Mouse (Mus musculus): ENCODE measurements around the gene 6330409D20Rik.
A peak's percentile ranks its signal among the peaks of the same experiment; 100 is the strongest.

6330409D20Rik gene

GRCm38 (mm10) chr2:32741273-32742172 lies 707 bp upstream of the 6330409D20Rik start:
- peaks cover 11% of the 10 kb centered on the region for H3K36me3 ChIP-seq (ENCODE audit: control insufficient read depth, insufficient read depth, low read length, poor library complexity, severe bottlenecking)
- no peaks in the 10 kb centered on the region for H3K27me3 ChIP-seq (ENCODE audit: control insufficient read depth, insufficient read depth, low read length, poor library complexity, severe bottlenecking)
- DNase-seq (ENCODE audit: low read depth, low spot score), result no peak

DNA sequence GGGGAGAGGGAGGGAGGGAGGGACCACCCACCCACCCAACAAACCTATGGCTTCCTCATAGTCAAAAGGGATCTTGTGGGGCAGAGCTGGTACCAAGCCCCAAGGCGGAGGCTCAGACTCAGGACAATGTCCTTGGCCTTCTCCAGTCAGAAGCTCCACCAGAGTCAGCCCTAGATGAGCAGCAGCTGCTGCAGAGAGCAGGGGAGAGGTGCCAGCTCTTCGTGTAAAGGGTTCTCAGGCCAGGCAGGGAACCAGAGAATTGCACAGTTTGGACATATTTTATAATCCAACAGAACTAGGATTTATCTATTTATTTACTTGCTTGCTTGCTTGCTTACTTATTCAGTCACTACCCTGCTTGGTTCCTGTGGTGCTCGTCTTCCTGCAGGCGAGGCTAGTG lies 1.5 kb downstream of the 6330409D20Rik start:
- DNase-seq (ENCODE audit: low read depth, low spot score), result no peak
- Histone ChIP-seq H3K27me3 (ENCODE audit: control insufficient read depth, insufficient read depth, low read length, poor library complexity, severe bottlenecking) (no peaks in the 10 kb centered on the region), H3K36me3 (ENCODE audit: control insufficient read depth, insufficient read depth, low read length, poor library complexity, severe bottlenecking) (peaks cover 8% of the 10 kb centered on the region)

DNA sequence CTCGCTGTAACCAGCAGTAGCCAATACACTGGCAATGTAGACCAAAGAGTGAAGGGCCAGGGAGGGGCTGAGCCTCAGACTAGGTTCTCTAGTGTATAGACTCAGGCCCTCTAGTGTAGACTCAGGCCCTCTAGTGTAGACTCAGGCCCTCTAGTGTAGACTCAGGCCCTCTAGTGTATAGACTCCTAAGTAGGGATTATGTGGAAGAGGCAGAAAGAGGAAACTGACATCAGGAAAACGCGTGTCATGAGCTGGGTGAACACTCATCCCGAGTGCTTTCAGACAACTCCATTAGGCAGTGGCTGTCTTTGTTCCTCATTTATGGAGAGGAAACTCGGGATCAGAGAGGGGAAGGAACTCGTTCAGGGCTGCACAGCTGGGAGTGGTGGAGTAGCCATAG lies 3.8 kb downstream of the 6330409D20Rik start:
- Histone ChIP-seq H3K36me3 (ENCODE audit: control insufficient read depth, insufficient read depth, low read length, poor library complexity, severe bottlenecking) (peaks cover 4% of the 10 kb centered on the region), H3K27me3 (ENCODE audit: control insufficient read depth, insufficient read depth, low read length, poor library complexity, severe bottlenecking) (no peaks in the 10 kb centered on the region)
- DNase-seq (ENCODE audit: low read depth, low spot score), result no peak

- DNase-seq (ENCODE audit: low read depth, low spot score), result no peak
- Histone ChIP-seq H3K27me3 (ENCODE audit: control insufficient read depth, insufficient read depth, low read length, poor library complexity, severe bottlenecking) (no peaks in the 10 kb centered on the region), H3K36me3 (ENCODE audit: control insufficient read depth, insufficient read depth, low read length, poor library complexity, severe bottlenecking) (peaks cover 3% of the 10 kb centered on the region)
These were observed 4.4 kb downstream of the 6330409D20Rik start for GRCm38 (mm10) chr2:32736306-32736829.

- H3K27me3 ChIP-seq (ENCODE audit: control insufficient read depth, insufficient read depth, low read length, poor library complexity, severe bottlenecking), result no peaks in the 10 kb centered on the region
- H3K36me3 ChIP-seq (ENCODE audit: control insufficient read depth, insufficient read depth, low read length, poor library complexity, severe bottlenecking), result peaks cover 1% of the 10 kb centered on the region
- DNase-seq (ENCODE audit: low read depth, low spot score), result no peak
These were observed 5.9 kb downstream of the 6330409D20Rik start for GRCm38 (mm10) chr2:32734933-32735332.

- Histone ChIP-seq H3K36me3 (ENCODE audit: control insufficient read depth, insufficient read depth, low read length, poor library complexity, severe bottlenecking) (peaks cover 5% of the 10 kb centered on the region), H3K27me3 (ENCODE audit: control insufficient read depth, insufficient read depth, low read length, poor library complexity, severe bottlenecking) (no peaks in the 10 kb centered on the region)
- no peak for DNase-seq (ENCODE audit: low read depth, low spot score)
These were observed 6.3 kb downstream of the 6330409D20Rik start for GRCm38 (mm10) chr2:32734480-32734879.

- Histone ChIP-seq H3K36me3 (ENCODE audit: control insufficient read depth, insufficient read depth, low read length, poor library complexity, severe bottlenecking) (peaks cover 6% of the 10 kb centered on the region), H3K27me3 (ENCODE audit: control insufficient read depth, insufficient read depth, low read length, poor library complexity, severe bottlenecking) (no peaks in the 10 kb centered on the region)
These were observed 8.1 kb downstream of the 6330409D20Rik start for GRCm38 (mm10) chr2:32732695-32733094.

DNA sequence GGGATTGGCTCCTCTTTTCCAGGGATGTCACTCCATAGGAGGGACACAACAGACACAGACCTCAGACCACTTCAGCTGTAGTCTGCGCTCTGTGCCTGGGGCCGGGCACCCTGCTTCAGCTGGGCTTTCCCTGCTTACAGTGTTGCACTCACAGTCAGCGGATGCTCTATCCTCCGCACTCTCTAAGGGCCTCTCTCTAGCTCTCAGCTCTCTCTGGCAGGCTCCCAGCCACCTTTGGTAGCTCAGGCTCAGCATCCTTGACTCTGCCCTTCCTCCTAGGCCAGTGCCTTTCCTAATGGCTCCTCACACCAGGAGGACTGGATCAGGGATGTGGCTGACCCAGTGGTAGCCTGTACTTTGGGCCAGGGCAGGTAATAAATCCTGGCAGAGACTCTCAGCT lies 8.9 kb downstream of the 6330409D20Rik start:
- H3K27me3 ChIP-seq (ENCODE audit: control insufficient read depth, insufficient read depth, low read length, poor library complexity, severe bottlenecking), result no peaks in the 10 kb centered on the region
- H3K36me3 ChIP-seq (ENCODE audit: control insufficient read depth, insufficient read depth, low read length, poor library complexity, severe bottlenecking), result peaks cover 5% of the 10 kb centered on the region
- no peak for DNase-seq (ENCODE audit: low read depth, low spot score)

More at GRCm38 (mm10) chr2:32732695-32733094, 8.1 kb downstream of the 6330409D20Rik start:
- DNase-seq (ENCODE audit: low read depth, low spot score), result no peak

DNA sequence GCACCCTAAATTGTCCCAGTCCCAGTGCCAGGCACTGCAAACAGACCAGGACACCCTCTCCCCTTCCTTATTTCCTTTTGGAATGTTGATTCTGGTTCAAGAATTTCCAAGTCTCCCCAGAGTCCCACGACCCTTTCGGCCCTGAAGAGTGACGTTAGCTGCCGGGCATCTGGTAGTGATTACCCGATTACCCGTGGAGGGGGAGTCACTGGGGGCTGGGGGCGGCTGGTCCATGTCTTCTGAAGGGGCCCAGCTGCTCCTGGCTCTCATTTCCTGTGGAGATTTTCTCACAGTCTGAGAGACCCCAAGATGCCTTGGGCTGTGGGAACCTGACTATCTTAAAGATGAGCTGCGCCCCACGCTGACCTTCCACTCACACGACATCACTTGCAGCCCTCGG lies 10.0 kb downstream of the 6330409D20Rik start:
- no peaks in the 10 kb centered on the region for H3K27me3 ChIP-seq (ENCODE audit: control insufficient read depth, insufficient read depth, low read length, poor library complexity, severe bottlenecking)
- peaks cover 8% of the 10 kb centered on the region for H3K36me3 ChIP-seq (ENCODE audit: control insufficient read depth, insufficient read depth, low read length, poor library complexity, severe bottlenecking)
- no peak for DNase-seq (ENCODE audit: low read depth, low spot score)

GRCm38 (mm10) chr2:32729547-32729946 lies 11.3 kb downstream of the 6330409D20Rik start:
- peaks cover 10% of the 10 kb centered on the region for H3K36me3 ChIP-seq (ENCODE audit: control insufficient read depth, insufficient read depth, low read length, poor library complexity, severe bottlenecking)
- H3K27me3 ChIP-seq (ENCODE audit: control insufficient read depth, insufficient read depth, low read length, poor library complexity, severe bottlenecking), result no peaks in the 10 kb centered on the region
- no peak for DNase-seq (ENCODE audit: low read depth, low spot score)

- DNase-seq (ENCODE audit: low read depth, low spot score), result no peak
- no peaks in the 10 kb centered on the region for H3K27me3 ChIP-seq (ENCODE audit: control insufficient read depth, insufficient read depth, low read length, poor library complexity, severe bottlenecking)
- H3K36me3 ChIP-seq (ENCODE audit: control insufficient read depth, insufficient read depth, low read length, poor library complexity, severe bottlenecking), result peaks cover 11% of the 10 kb centered on the region
These were observed 12.4 kb downstream of the 6330409D20Rik start for GRCm38 (mm10) chr2:32728463-32728862.

DNA sequence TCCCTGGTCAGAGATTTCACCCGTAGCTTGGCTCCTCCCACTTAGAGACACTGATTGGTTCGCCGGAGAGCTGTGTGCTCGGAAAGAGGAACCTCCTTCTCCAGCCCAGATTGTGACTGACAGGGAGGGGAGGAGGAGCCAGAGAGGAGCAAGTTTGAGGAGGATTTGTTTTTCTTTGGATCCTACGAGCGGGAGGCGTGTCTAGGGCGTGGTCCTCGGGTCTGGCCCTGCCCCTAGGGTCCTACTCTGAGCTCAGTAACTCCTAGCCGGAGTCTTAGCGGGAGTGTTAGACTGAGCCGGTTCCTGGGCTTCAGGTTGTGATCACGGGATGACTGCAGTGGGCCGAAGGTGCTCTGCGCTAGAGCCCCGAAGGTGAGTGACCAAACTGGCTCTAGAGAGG lies 13.4 kb downstream of the 6330409D20Rik start:
- no peaks in the 10 kb centered on the region for H3K27me3 ChIP-seq (ENCODE audit: control insufficient read depth, insufficient read depth, low read length, poor library complexity, severe bottlenecking)
- H3K36me3 ChIP-seq (ENCODE audit: control insufficient read depth, insufficient read depth, low read length, poor library complexity, severe bottlenecking), result peaks cover 11% of the 10 kb centered on the region
- DNase-seq (ENCODE audit: low read depth, low spot score), result peak; percentile 92

GRCm38 (mm10) chr2:32724832-32725790 lies 15.7 kb downstream of the 6330409D20Rik start:
- DNase-seq (ENCODE audit: low read depth, low spot score), result no peak
- Histone ChIP-seq H3K27me3 (ENCODE audit: control insufficient read depth, insufficient read depth, low read length, poor library complexity, severe bottlenecking) (no peaks in the 10 kb centered on the region), H3K36me3 (ENCODE audit: control insufficient read depth, insufficient read depth, low read length, poor library complexity, severe bottlenecking) (peaks cover 11% of the 10 kb centered on the region)

GRCm38 (mm10) chr2:32724149-32724548 lies 16.7 kb downstream of the 6330409D20Rik start:
- no peak for DNase-seq (ENCODE audit: low read depth, low spot score)
- Histone ChIP-seq H3K27me3 (ENCODE audit: control insufficient read depth, insufficient read depth, low read length, poor library complexity, severe bottlenecking) (no peaks in the 10 kb centered on the region), H3K36me3 (ENCODE audit: control insufficient read depth, insufficient read depth, low read length, poor library complexity, severe bottlenecking) (peaks cover 7% of the 10 kb centered on the region)

All from splenic B cell, adult 2 months (primary cell).